Mouse (Mus musculus): ENCODE results near the gene Nme8. TPM values are rescaled to one million over a fixed set of nuclear protein-coding genes. Genes with fewer than 3 reads are reported as not detected.

The Nme8 gene
- not detected in 2 replicates for polyA plus RNA-seq (2014; fragmentation: Nextera tagmentation; extraction: Ambion mirVana)

GRCm38 (mm10) chr13:19697790-19698189, at the start of gene Nme8:
Gene Nme8, minus strand, starts transcription at chr13:19697794.
- Histone ChIP-seq H3K9me3 (ENCODE audit: control insufficient read depth, low read length) (no peaks in the 10 kb centered on the region), H3K4me2 (replicated peaks; ENCODE audit: low read depth, low read length) (no peak within 1 kb of the TSS; the same call in 1 of the 2 replicates), H3K4me3 (ENCODE audit: low read length) (no peak within 1 kb of the TSS), H3K9ac (ENCODE audit: low read depth, low read length) (no peak within 1 kb of the TSS), H3K36me3 (ENCODE audit: control insufficient read depth, insufficient read depth, low read length) (no peaks in the 10 kb centered on the region), H3K27ac (ENCODE audit: low read depth, low read length) (no peak within 1 kb of the TSS), H3K27me3 (ENCODE audit: control insufficient read depth, insufficient read depth, low read length) (no peaks in the 10 kb centered on the region), H3K4me1 (ENCODE audit: control insufficient read depth, insufficient read depth, low read length) (no peaks in the 10 kb centered on the region)
- ATAC-seq (ENCODE audit: low FRiP score, low TSS enrichment): peak; percentile 43; the same call in 1 of the 2 replicates
- WGBS: 17% methylated on average over 7 of the region's 7 CpGs

- H3K27ac ChIP-seq (ENCODE audit: low read depth, low read length): no peak overlapping the region
- no peaks in the 10 kb centered on the region for H3K27me3 ChIP-seq (ENCODE audit: control insufficient read depth, insufficient read depth, low read length)
- no peaks in the 10 kb centered on the region for H3K4me1 ChIP-seq (ENCODE audit: control insufficient read depth, insufficient read depth, low read length)
- H3K9ac ChIP-seq (ENCODE audit: low read depth, low read length): no peak overlapping the region
- H3K4me3 ChIP-seq (ENCODE audit: low read length): no peak overlapping the region
- no peaks in the 10 kb centered on the region for H3K36me3 ChIP-seq (ENCODE audit: control insufficient read depth, insufficient read depth, low read length)
- no peak for ATAC-seq (ENCODE audit: low FRiP score, low TSS enrichment)
- H3K9me3 ChIP-seq (ENCODE audit: control insufficient read depth, low read length): no peaks in the 10 kb centered on the region
- 72% methylated on average over 2 of the region's 2 CpGs for WGBS
- no peak overlapping the region for H3K4me2 ChIP-seq (replicated peaks; ENCODE audit: low read depth, low read length)
Measured at GRCm38 (mm10) chr13:19745741-19746140, 48.1 kb upstream of the Nme8 start.

- no peaks in the 10 kb centered on the region for H3K9me3 ChIP-seq (ENCODE audit: control insufficient read depth, low read length)
- H3K4me1 ChIP-seq (ENCODE audit: control insufficient read depth, insufficient read depth, low read length): no peaks in the 10 kb centered on the region
- no peak overlapping the region for H3K4me3 ChIP-seq (ENCODE audit: low read length)
- ATAC-seq (ENCODE audit: low FRiP score, low TSS enrichment): no peak
- no peak overlapping the region for H3K9ac ChIP-seq (ENCODE audit: low read depth, low read length)
- no peak overlapping the region for H3K4me2 ChIP-seq (replicated peaks; ENCODE audit: low read depth, low read length)
- no peaks in the 10 kb centered on the region for H3K36me3 ChIP-seq (ENCODE audit: control insufficient read depth, insufficient read depth, low read length)
- H3K27me3 ChIP-seq (ENCODE audit: control insufficient read depth, insufficient read depth, low read length): no peaks in the 10 kb centered on the region
- 84% methylated on average over 5 of the region's 5 CpGs for WGBS
- H3K27ac ChIP-seq (ENCODE audit: low read depth, low read length): no peak overlapping the region
Measured at GRCm38 (mm10) chr13:19744536-19744935, 46.9 kb upstream of the Nme8 start.

- Histone ChIP-seq H3K9me3 (ENCODE audit: control insufficient read depth, low read length) (no peaks in the 10 kb centered on the region), H3K4me3 (ENCODE audit: low read length) (no peak overlapping the region), H3K27me3 (ENCODE audit: control insufficient read depth, insufficient read depth, low read length) (no peaks in the 10 kb centered on the region), H3K4me1 (ENCODE audit: control insufficient read depth, insufficient read depth, low read length) (no peaks in the 10 kb centered on the region), H3K4me2 (replicated peaks; ENCODE audit: low read depth, low read length) (no peak overlapping the region), H3K27ac (ENCODE audit: low read depth, low read length) (no peak overlapping the region), H3K9ac (ENCODE audit: low read depth, low read length) (no peak overlapping the region), H3K36me3 (ENCODE audit: control insufficient read depth, insufficient read depth, low read length) (no peaks in the 10 kb centered on the region)
- no peak for ATAC-seq (ENCODE audit: low FRiP score, low TSS enrichment)
- WGBS: 91% methylated on average over 5 of the region's 5 CpGs
Measured at GRCm38 (mm10) chr13:19734597-19734996, 37.0 kb upstream of the Nme8 start.

GRCm38 (mm10) chr13:19730826-19731225, 33.2 kb upstream of the Nme8 start:
- Histone ChIP-seq H3K27me3 (ENCODE audit: control insufficient read depth, insufficient read depth, low read length) (no peaks in the 10 kb centered on the region), H3K27ac (ENCODE audit: low read depth, low read length) (no peak overlapping the region), H3K4me2 (replicated peaks; ENCODE audit: low read depth, low read length) (no peak overlapping the region), H3K4me3 (ENCODE audit: low read length) (no peak overlapping the region), H3K9me3 (ENCODE audit: control insufficient read depth, low read length) (no peaks in the 10 kb centered on the region), H3K4me1 (ENCODE audit: control insufficient read depth, insufficient read depth, low read length) (no peaks in the 10 kb centered on the region), H3K9ac (ENCODE audit: low read depth, low read length) (no peak overlapping the region), H3K36me3 (ENCODE audit: control insufficient read depth, insufficient read depth, low read length) (no peaks in the 10 kb centered on the region)
- 78% methylated on average over 2 of the region's 2 CpGs for WGBS
- no peak for ATAC-seq (ENCODE audit: low FRiP score, low TSS enrichment)

- H3K4me2 ChIP-seq (replicated peaks; ENCODE audit: low read depth, low read length): no peak overlapping the region
- no peaks in the 10 kb centered on the region for H3K36me3 ChIP-seq (ENCODE audit: control insufficient read depth, insufficient read depth, low read length)
- H3K27ac ChIP-seq (ENCODE audit: low read depth, low read length): no peak overlapping the region
- H3K27me3 ChIP-seq (ENCODE audit: control insufficient read depth, insufficient read depth, low read length): no peaks in the 10 kb centered on the region
- ATAC-seq (ENCODE audit: low FRiP score, low TSS enrichment): no peak
- no peaks in the 10 kb centered on the region for H3K4me1 ChIP-seq (ENCODE audit: control insufficient read depth, insufficient read depth, low read length)
- H3K9me3 ChIP-seq (ENCODE audit: control insufficient read depth, low read length): no peaks in the 10 kb centered on the region
- H3K9ac ChIP-seq (ENCODE audit: low read depth, low read length): no peak overlapping the region
- WGBS: 48% methylated on average over 5 of the region's 5 CpGs
- no peak overlapping the region for H3K4me3 ChIP-seq (ENCODE audit: low read length)
Measured at GRCm38 (mm10) chr13:19718954-19719353, 21.4 kb upstream of the Nme8 start.

- Histone ChIP-seq H3K27me3 (ENCODE audit: control insufficient read depth, insufficient read depth, low read length) (no peaks in the 10 kb centered on the region), H3K4me1 (ENCODE audit: control insufficient read depth, insufficient read depth, low read length) (no peaks in the 10 kb centered on the region), H3K9ac (ENCODE audit: low read depth, low read length) (no peak overlapping the region), H3K27ac (ENCODE audit: low read depth, low read length) (no peak overlapping the region), H3K4me3 (ENCODE audit: low read length) (no peak overlapping the region), H3K4me2 (replicated peaks; ENCODE audit: low read depth, low read length) (no peak overlapping the region), H3K9me3 (ENCODE audit: control insufficient read depth, low read length) (no peaks in the 10 kb centered on the region), H3K36me3 (ENCODE audit: control insufficient read depth, insufficient read depth, low read length) (no peaks in the 10 kb centered on the region)
- 88% methylated on average over 2 of the region's 2 CpGs for WGBS
- ATAC-seq (ENCODE audit: low FRiP score, low TSS enrichment): no peak
Measured at GRCm38 (mm10) chr13:19717201-19717600, 19.6 kb upstream of the Nme8 start.

- Histone ChIP-seq H3K9me3 (ENCODE audit: control insufficient read depth, low read length) (no peaks in the 10 kb centered on the region), H3K4me1 (ENCODE audit: control insufficient read depth, insufficient read depth, low read length) (no peaks in the 10 kb centered on the region), H3K4me3 (ENCODE audit: low read length) (no peak overlapping the region), H3K36me3 (ENCODE audit: control insufficient read depth, insufficient read depth, low read length) (no peaks in the 10 kb centered on the region), H3K9ac (ENCODE audit: low read depth, low read length) (no peak overlapping the region), H3K4me2 (replicated peaks; ENCODE audit: low read depth, low read length) (no peak overlapping the region), H3K27me3 (ENCODE audit: control insufficient read depth, insufficient read depth, low read length) (no peaks in the 10 kb centered on the region), H3K27ac (ENCODE audit: low read depth, low read length) (no peak overlapping the region)
- 52% methylated on average over 4 of the region's 4 CpGs for WGBS
- no peak for ATAC-seq (ENCODE audit: low FRiP score, low TSS enrichment)
Measured at GRCm38 (mm10) chr13:19703806-19704205, 6.2 kb upstream of the Nme8 start.

- ATAC-seq (ENCODE audit: low FRiP score, low TSS enrichment): no peak
- Histone ChIP-seq H3K9me3 (ENCODE audit: control insufficient read depth, low read length) (no peaks in the 10 kb centered on the region), H3K27ac (ENCODE audit: low read depth, low read length) (no peak overlapping the region), H3K9ac (ENCODE audit: low read depth, low read length) (no peak overlapping the region), H3K27me3 (ENCODE audit: control insufficient read depth, insufficient read depth, low read length) (no peaks in the 10 kb centered on the region), H3K4me1 (ENCODE audit: control insufficient read depth, insufficient read depth, low read length) (no peaks in the 10 kb centered on the region), H3K36me3 (ENCODE audit: control insufficient read depth, insufficient read depth, low read length) (no peaks in the 10 kb centered on the region), H3K4me2 (replicated peaks; ENCODE audit: low read depth, low read length) (no peak overlapping the region), H3K4me3 (ENCODE audit: low read length) (no peak overlapping the region)
- WGBS: 83% methylated on average over 11 of the region's 11 CpGs
Measured at GRCm38 (mm10) chr13:19701443-19702078, 4.0 kb upstream of the Nme8 start.
